Mouse (Mus musculus): ENCODE results near the gene Gm44502. TPM values are rescaled to one million over a fixed set of nuclear protein-coding genes. Genes with fewer than 3 reads are reported as not detected.

Gm44502 gene
- total RNA-seq, 2 experiments from 2014 or later: 0.66 TPM; not detected in 1

GRCm38 (mm10) chr15:89410118-89410517 lies 19.4 kb downstream of the Gm44502 start, which contains the start of gene Syce3:
Syce3 (minus strand) TSS chr15:89410503.
- no peak for DNase-seq (ENCODE audit: low spot score in 2 of 2)
- Histone ChIP-seq H3K27ac (no peak within 1 kb of the TSS), H3K4me3 (no peak within 1 kb of the TSS)
- TF ChIP-seq CTCF (conservative IDR thresholded peaks at IDR 0.05): no peak

- no peak for DNase-seq (ENCODE audit: low spot score in 2 of 2)
- Histone ChIP-seq H3K4me3 (no peak overlapping the region), H3K27ac (no peak overlapping the region)
- no peak for TF ChIP-seq CTCF (conservative IDR thresholded peaks at IDR 0.05)
Measured at GRCm38 (mm10) chr15:89406691-89407090, 22.8 kb downstream of the Gm44502 start.

DNA sequence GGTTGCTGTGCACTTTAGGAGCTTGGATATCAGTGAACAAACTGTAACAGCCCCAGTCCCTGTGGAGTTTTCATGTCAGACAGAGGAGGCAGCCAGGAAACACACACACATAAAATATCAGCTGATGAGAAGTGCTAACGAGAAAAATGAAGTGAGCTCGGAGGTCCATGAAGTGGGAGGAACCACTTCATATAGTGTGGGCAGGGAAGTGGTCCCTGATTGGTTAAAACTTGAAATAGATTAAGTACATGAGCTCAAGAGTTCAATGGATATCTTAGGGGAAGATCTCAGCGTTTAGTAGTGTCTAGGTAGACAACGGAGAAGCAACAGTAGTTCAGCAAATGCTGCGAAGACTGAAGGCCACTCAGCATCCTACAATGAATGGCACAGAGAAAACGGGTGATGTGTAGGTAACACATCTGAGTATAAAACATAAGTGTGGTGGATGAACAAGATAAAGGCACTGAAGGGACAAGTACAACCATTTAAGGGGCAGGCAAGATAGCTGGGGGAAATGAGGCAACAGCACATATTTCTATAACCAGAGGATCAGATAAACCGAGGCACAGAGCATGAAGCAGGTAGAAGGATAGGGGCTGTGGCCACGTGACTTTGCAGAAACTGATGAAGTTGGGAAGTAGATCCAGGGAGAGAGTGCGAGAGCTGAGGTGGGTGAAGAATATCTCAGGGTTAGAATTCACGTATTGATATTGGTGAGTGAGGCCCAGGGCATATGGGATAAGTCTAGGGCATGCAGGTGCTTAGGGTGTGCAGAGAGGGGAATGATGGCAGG lies 24.5 kb downstream of the Gm44502 start:
- no peak overlapping the region for H3K4me3 ChIP-seq
- H3K27ac ChIP-seq: no peak overlapping the region
- no peak for TF ChIP-seq CTCF (conservative IDR thresholded peaks at IDR 0.05)
- no peak for DNase-seq (ENCODE audit: low spot score in 2 of 2)

DNA sequence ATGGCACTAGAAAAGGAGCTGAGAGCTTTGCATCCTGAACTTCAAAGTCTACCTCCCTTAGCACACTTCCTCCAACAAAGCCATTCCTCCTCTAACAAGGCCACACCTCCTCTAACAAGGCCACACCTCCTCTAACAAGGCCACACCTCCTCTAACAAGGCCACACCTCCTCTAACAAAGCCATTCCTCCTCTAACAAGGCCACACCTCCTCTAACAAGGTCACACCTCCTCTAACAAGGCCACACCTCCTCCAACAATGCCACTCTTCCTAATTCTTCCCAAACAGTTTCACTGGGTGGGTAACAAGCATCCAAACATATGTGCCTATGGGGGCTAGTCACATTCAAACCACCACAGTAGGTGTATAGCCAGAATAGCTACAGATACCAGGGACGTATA lies 27.0 kb downstream of the Gm44502 start:
- Histone ChIP-seq H3K27ac (no peak overlapping the region), H3K4me3 (no peak overlapping the region)
- no peak for TF ChIP-seq CTCF (conservative IDR thresholded peaks at IDR 0.05)
- DNase-seq (ENCODE audit: low spot score in 2 of 2): no peak

DNA sequence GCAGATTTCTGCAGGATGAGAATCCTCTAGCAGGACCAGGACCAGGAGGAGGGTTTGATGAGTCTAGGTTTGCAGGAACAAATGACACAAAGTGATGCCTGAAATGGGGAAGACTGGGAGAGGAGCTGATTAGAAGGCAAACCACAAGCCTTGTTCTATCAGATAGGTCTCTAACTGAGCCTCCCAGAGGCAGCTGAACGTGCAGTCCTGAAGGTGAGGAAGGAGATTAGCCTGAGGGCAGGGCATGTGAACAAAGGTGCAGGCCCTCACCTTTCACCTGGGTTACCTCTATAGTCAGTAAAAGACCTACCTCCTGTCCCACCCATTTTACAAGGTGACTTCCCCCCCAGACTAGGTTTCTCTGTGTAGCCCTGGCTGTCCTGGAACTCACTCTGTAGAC lies 29.8 kb downstream of the Gm44502 start:
- DNase-seq (ENCODE audit: low spot score in 2 of 2): no peak
- Histone ChIP-seq H3K27ac (no peak overlapping the region), H3K4me3 (no peak overlapping the region)
- no peak for TF ChIP-seq CTCF (conservative IDR thresholded peaks at IDR 0.05)

GRCm38 (mm10) chr15:89398146-89398545 lies 31.4 kb downstream of the Gm44502 start:
- Histone ChIP-seq H3K4me3 (no peak overlapping the region), H3K27ac (no peak overlapping the region)
- DNase-seq (ENCODE audit: low spot score in 2 of 2): no peak
- no peak for TF ChIP-seq CTCF (conservative IDR thresholded peaks at IDR 0.05)

DNA sequence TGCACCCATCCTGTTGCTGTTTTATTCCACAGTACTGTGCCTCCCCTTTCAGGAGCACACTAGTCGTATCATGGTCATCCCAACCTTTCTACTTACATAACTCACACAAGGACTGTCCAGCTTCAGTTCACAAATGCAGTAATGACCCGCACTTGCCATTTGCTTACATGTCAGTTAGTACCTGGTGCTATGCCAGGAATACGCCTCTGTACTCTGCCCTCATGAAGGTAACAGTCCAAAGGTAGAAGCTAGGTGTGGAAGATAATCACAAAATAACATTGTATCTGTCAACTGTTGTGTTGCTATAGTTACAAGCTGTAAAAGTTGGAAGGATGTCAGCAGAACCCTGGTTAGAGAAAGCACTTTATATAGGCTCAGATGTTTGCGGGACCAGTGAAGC lies 32.6 kb downstream of the Gm44502 start:
- Histone ChIP-seq H3K27ac (no peak overlapping the region), H3K4me3 (no peak overlapping the region)
- DNase-seq (ENCODE audit: low spot score in 2 of 2): no peak
- no peak for TF ChIP-seq CTCF (conservative IDR thresholded peaks at IDR 0.05)

- DNase-seq (ENCODE audit: low spot score in 2 of 2): no peak
- no peak overlapping the region for H3K27ac ChIP-seq
- no peak overlapping the region for H3K4me3 ChIP-seq
- no peak for TF ChIP-seq CTCF (conservative IDR thresholded peaks at IDR 0.05)
Measured at GRCm38 (mm10) chr15:89390081-89390480, 39.4 kb downstream of the Gm44502 start.

- Histone ChIP-seq H3K4me3 (no peak overlapping the region), H3K27ac (no peak overlapping the region)
- no peak for DNase-seq (ENCODE audit: low spot score in 2 of 2)
- no peak for TF ChIP-seq CTCF (conservative IDR thresholded peaks at IDR 0.05)
Measured at GRCm38 (mm10) chr15:89387127-89387526, 42.4 kb downstream of the Gm44502 start.

DNA sequence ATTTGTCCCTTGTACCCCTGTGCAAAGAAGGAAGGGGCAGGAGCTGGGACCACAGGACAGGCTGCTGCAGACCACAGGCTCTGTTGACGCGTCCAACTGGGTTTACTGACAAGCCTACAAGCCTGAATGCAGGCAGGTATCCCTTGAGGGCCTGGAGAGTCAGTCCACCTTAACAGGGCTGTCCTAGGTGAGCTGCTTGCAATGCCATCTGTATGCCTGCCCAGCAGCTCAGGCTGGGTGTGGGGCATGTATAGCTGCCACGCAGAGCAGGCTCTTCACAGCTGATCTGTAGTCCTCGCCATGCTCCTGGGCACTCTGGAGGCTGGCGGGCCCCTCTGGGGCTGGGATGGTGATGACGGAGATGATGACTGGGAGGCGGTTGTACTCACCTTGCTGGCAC lies 44.9 kb downstream of the Gm44502 start, which contains the start of gene Klhdc7b:
Klhdc7b (plus strand) TSS at position 301 of the 400 bp plus-strand sequence.
- Histone ChIP-seq H3K27ac (no peak within 1 kb of the TSS), H3K4me3 (no peak within 1 kb of the TSS)
- no peak for DNase-seq (ENCODE audit: low spot score in 2 of 2)
- no peak for TF ChIP-seq CTCF (conservative IDR thresholded peaks at IDR 0.05)

DNA sequence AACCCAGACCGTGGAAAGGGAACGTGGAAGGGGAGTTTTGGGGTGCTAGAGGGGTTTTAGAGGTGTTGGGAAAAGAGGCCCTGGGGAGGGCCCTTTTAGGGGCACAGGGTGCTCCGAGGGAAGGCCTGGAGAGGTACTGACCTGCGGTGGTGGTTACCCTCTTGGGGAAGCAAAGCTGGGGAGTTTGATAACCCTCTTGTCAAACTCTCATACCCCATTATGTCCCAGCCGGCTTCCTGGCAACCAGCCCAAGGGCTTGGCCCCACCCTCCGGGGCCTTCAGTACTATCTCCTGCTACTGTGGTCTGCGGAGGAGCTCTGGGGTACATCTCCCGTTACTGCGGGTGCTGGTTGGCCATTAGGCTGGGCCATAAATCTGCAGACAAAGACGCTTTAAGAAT lies 50.1 kb downstream of the Gm44502 start:
- Histone ChIP-seq H3K27ac (peak overlapping the region; percentile 77), H3K4me3 (peak overlapping the region; percentile 59)
- DNase-seq (ENCODE audit: low spot score in 2 of 2): no peak
- TF ChIP-seq CTCF (conservative IDR thresholded peaks at IDR 0.05): no peak

- H3K27ac ChIP-seq: peak within 1 kb of the TSS; percentile 77
- TF ChIP-seq CTCF (conservative IDR thresholded peaks at IDR 0.05): no peak
- DNase-seq (ENCODE audit: low spot score in 2 of 2): no peak
- peak within 1 kb of the TSS; percentile 59 for H3K4me3 ChIP-seq
Measured at GRCm38 (mm10) chr15:89378831-89379401, 50.6 kb downstream of the Gm44502 start, which contains the start of gene Odf3b. Odf3b (minus strand) TSS chr15:89379282.

- Histone ChIP-seq H3K4me3 (peak overlapping the region; percentile 59), H3K27ac (peak overlapping the region; percentile 77)
- no peak for DNase-seq (ENCODE audit: low spot score in 2 of 2)
- TF ChIP-seq CTCF (conservative IDR thresholded peaks at IDR 0.05): no peak
Measured at GRCm38 (mm10) chr15:89377938-89378828, 51.3 kb downstream of the Gm44502 start.

All from layer of hippocampus, adult 2 months (tissue).